Mouse (Mus musculus) G1E (cell line): ENCODE measurements around the gene Alg14.

Experiments
- CTCF ChIP-seq: IDR thresholded peaks from 2 replicates; pipeline ENCODE4 v1.5.1; 2012; ENCODE audit warnings: low read depth, low read length, inconsistent platforms, mixed read lengths
- GATA1 ChIP-seq: IDR thresholded peaks from 2 replicates; pipeline ENCODE4 v1.6.1; 2012; ENCODE audit warnings: borderline replicate concordance, low read length, inconsistent platforms, mixed read lengths

GRCm38 (mm10) chr3:121264242-121264641, 27.3 kb upstream of the Alg14 start:
- TF ChIP-seq GATA1 = no peak
- no peak for TF ChIP-seq CTCF
